Mouse (Mus musculus): ENCODE results near the gene Gm3002. TPM values are rescaled to one million over a fixed set of nuclear protein-coding genes. Genes with fewer than 3 reads are reported as not detected.

Gm3002 gene
- total and polyA plus RNA-seq, 3 experiments: not detected

Other genes starting within 250 kb of the Gm3002 start
- gene Gm3012, start 175.6 kb upstream of the Gm3002 start, total RNA-seq (2012; rRNA removed): not detected in 2 replicates
- gene Gm3012, start 175.6 kb upstream of the Gm3002 start, polyA plus RNA-seq (2012; ENCODE audit: insufficient read depth in 1 of 2, insufficient read length in 2 of 2, low read depth in 1 of 2, low replicate concordance in 2 of 2, missing spikeins in 1 of 2): not detected
- gene Gm3020, start 158.0 kb upstream of the Gm3002 start, total RNA-seq (2012; rRNA removed): not detected in 2 replicates
- gene Gm3020, start 158.0 kb upstream of the Gm3002 start, polyA plus RNA-seq (2012; ENCODE audit: insufficient read depth in 1 of 2, insufficient read length in 2 of 2, low read depth in 1 of 2, low replicate concordance in 2 of 2, missing spikeins in 1 of 2): not detected
- gene Gm3043, start 121.3 kb upstream of the Gm3002 start, total RNA-seq (2012; rRNA removed): not detected in 2 replicates
- gene Gm3043, start 121.3 kb upstream of the Gm3002 start, polyA plus RNA-seq (2012; ENCODE audit: insufficient read depth in 1 of 2, insufficient read length in 2 of 2, low read depth in 1 of 2, low replicate concordance in 2 of 2, missing spikeins in 1 of 2): not detected
- gene Gm3033, start 36.2 kb downstream of the Gm3002 start, total RNA-seq (2012; rRNA removed): not detected in 2 replicates
- gene Gm3033, start 36.2 kb downstream of the Gm3002 start, polyA plus RNA-seq (2012; ENCODE audit: insufficient read depth in 1 of 2, insufficient read length in 2 of 2, low read depth in 1 of 2, low replicate concordance in 2 of 2, missing spikeins in 1 of 2): not detected
- gene Gm2916, start 74.1 kb downstream of the Gm3002 start, total RNA-seq (2012; rRNA removed): not detected in 2 replicates
- gene Gm2916, start 74.1 kb downstream of the Gm3002 start, polyA plus RNA-seq (2012; ENCODE audit: insufficient read depth in 1 of 2, insufficient read length in 2 of 2, low read depth in 1 of 2, low replicate concordance in 2 of 2, missing spikeins in 1 of 2): not detected
- not detected in 2 replicates for gene Gm3029, start 121.7 kb downstream of the Gm3002 start, total RNA-seq (2012; rRNA removed)
- gene Gm3029, start 121.7 kb downstream of the Gm3002 start, polyA plus RNA-seq (2012; ENCODE audit: insufficient read depth in 1 of 2, insufficient read length in 2 of 2, low read depth in 1 of 2, low replicate concordance in 2 of 2, missing spikeins in 1 of 2): not detected
- gene Gm3095, start 153.5 kb downstream of the Gm3002 start, total RNA-seq (2012; rRNA removed): not detected in 2 replicates
- gene Gm3095, start 153.5 kb downstream of the Gm3002 start, polyA plus RNA-seq (2012; ENCODE audit: insufficient read depth in 1 of 2, insufficient read length in 2 of 2, low read depth in 1 of 2, low replicate concordance in 2 of 2, missing spikeins in 1 of 2): not detected
- not detected in 2 replicates for gene Gm3099, start 188.3 kb downstream of the Gm3002 start, total RNA-seq (2012; rRNA removed)
- gene Gm3099, start 188.3 kb downstream of the Gm3002 start, polyA plus RNA-seq (2012; ENCODE audit: insufficient read depth in 1 of 2, insufficient read length in 2 of 2, low read depth in 1 of 2, low replicate concordance in 2 of 2, missing spikeins in 1 of 2): not detected
- gene Gm5796, start 213.9 kb downstream of the Gm3002 start, total RNA-seq (2012; rRNA removed): not detected in 2 replicates
- gene Gm5796, start 213.9 kb downstream of the Gm3002 start, polyA plus RNA-seq (2012; ENCODE audit: insufficient read depth in 1 of 2, insufficient read length in 2 of 2, low read depth in 1 of 2, low replicate concordance in 2 of 2, missing spikeins in 1 of 2): not detected